Mouse (Mus musculus): Measurements from ENCODE around the gene Dnah1. TPM values are rescaled to one million over a fixed set of nuclear protein-coding genes. Genes with fewer than 3 reads are reported as not detected.

Dnah1 gene
- polyA plus RNA-seq, 1 experiment from 2014 or later, result 0.93 TPM

- H3K9ac ChIP-seq (ENCODE audit: low read length), result peak within 1 kb of the TSS; percentile 58
- no peak within 1 kb of the TSS; a peak in 2 of 4 replicates for H3K27ac ChIP-seq (replicated peaks in 1 of 2; ENCODE audit: control insufficient read depth in 1 of 2, insufficient read depth in 1 of 2, low read depth in 2 of 2, low read length in 2 of 2)
- WGBS, result 78% methylated on average over 2 of the region's 2 CpGs
- H3K4me3 ChIP-seq (ENCODE audit: control insufficient read depth in 1 of 2, insufficient read depth in 1 of 2, low read depth in 1 of 2, low read length in 2 of 2), result no peak within 1 kb of the TSS; a peak in 1 of 4 replicates
- no peak for ATAC-seq (ENCODE audit: insufficient number of reproducible peaks, insufficient read depth, low FRiP score, low read depth)
- H3K4me2 ChIP-seq (ENCODE audit: low read length), result peak within 1 kb of the TSS; percentile 45
- peaks cover 35 to 37% of the 10 kb centered on the region in 2 experiments for H3K4me1 ChIP-seq (ENCODE audit: control insufficient read depth in 2 of 2, insufficient read depth in 2 of 2, low read length in 2 of 2)
- H3K36me3 ChIP-seq (ENCODE audit: control insufficient read depth, insufficient read depth, low read length), result peaks cover 12% of the 10 kb centered on the region
- H3K27me3 ChIP-seq (ENCODE audit: control insufficient read depth, insufficient read depth, low read length), result no peaks in the 10 kb centered on the region
- no peaks in the 10 kb centered on the region for H3K9me3 ChIP-seq (ENCODE audit: control insufficient read depth, low read length)
These were observed 106.8 kb downstream of the Dnah1 start, which contains the start of gene Nisch for GRCm38 (mm10) chr14:31216846-31217245. Gene Nisch (minus strand): TSS chr14:31216946.

GRCm38 (mm10) chr14:31215157-31216002 is 108.3 kb downstream of the Dnah1 start:
- Histone ChIP-seq H3K9ac (ENCODE audit: low read length) (peak overlapping the region; percentile 35; the same call in 1 of the 2 replicates), H3K36me3 (ENCODE audit: control insufficient read depth, insufficient read depth, low read length) (peaks cover 26% of the 10 kb centered on the region), H3K27me3 (ENCODE audit: control insufficient read depth, insufficient read depth, low read length) (no peaks in the 10 kb centered on the region), H3K4me2 (ENCODE audit: low read length) (0 out of 2 replicates have a peak overlapping the region, but pooled peaks have one; percentile 14), H3K4me3 (ENCODE audit: control insufficient read depth in 1 of 2, insufficient read depth in 1 of 2, low read depth in 1 of 2, low read length in 2 of 2) (no peak overlapping the region), H3K27ac (replicated peaks in 1 of 2; ENCODE audit: control insufficient read depth in 1 of 2, insufficient read depth in 1 of 2, low read depth in 2 of 2, low read length in 2 of 2) (no peak overlapping the region; a peak in 1 of 4 replicates), H3K9me3 (ENCODE audit: control insufficient read depth, low read length) (no peaks in the 10 kb centered on the region), H3K4me1 (ENCODE audit: control insufficient read depth in 2 of 2, insufficient read depth in 2 of 2, low read length in 2 of 2) (peaks cover 36 to 44% of the 10 kb centered on the region in 2 experiments)
- ATAC-seq (ENCODE audit: insufficient number of reproducible peaks, insufficient read depth, low FRiP score, low read depth), result 0 out of 2 replicates have a peak, but pooled peaks have one; percentile 2
- 22% methylated on average over 15 of the region's 15 CpGs for WGBS

- H3K9me3 ChIP-seq (ENCODE audit: control insufficient read depth, low read length), result no peaks in the 10 kb centered on the region
- ATAC-seq (ENCODE audit: insufficient number of reproducible peaks, insufficient read depth, low FRiP score, low read depth), result no peak; the same call in 1 of the 2 replicates
- H3K4me3 ChIP-seq (ENCODE audit: control insufficient read depth in 1 of 2, insufficient read depth in 1 of 2, low read depth in 1 of 2, low read length in 2 of 2), result no peak overlapping the region
- H3K27me3 ChIP-seq (ENCODE audit: control insufficient read depth, insufficient read depth, low read length), result no peaks in the 10 kb centered on the region
- WGBS, result 26% methylated on average over 3 of the region's 3 CpGs
- H3K27ac ChIP-seq (replicated peaks in 1 of 2; ENCODE audit: control insufficient read depth in 1 of 2, insufficient read depth in 1 of 2, low read depth in 2 of 2, low read length in 2 of 2), result peak overlapping the region in 1 of 2 experiments; percentile 16; a peak in 2 of 4 replicates
- H3K9ac ChIP-seq (ENCODE audit: low read length), result no peak overlapping the region
- H3K36me3 ChIP-seq (ENCODE audit: control insufficient read depth, insufficient read depth, low read length), result peaks cover 33% of the 10 kb centered on the region
- H3K4me1 ChIP-seq (ENCODE audit: control insufficient read depth in 2 of 2, insufficient read depth in 2 of 2, low read length in 2 of 2), result peaks cover 36 to 44% of the 10 kb centered on the region in 2 experiments
- H3K4me2 ChIP-seq (ENCODE audit: low read length), result no peak overlapping the region
These were observed 109.0 kb downstream of the Dnah1 start for GRCm38 (mm10) chr14:31214684-31215083.

- peaks cover 34% of the 10 kb centered on the region for H3K36me3 ChIP-seq (ENCODE audit: control insufficient read depth, insufficient read depth, low read length)
- 42% methylated on average over 8 of the region's 8 CpGs for WGBS
- no peaks in the 10 kb centered on the region for H3K27me3 ChIP-seq (ENCODE audit: control insufficient read depth, insufficient read depth, low read length)
- no peak overlapping the region for H3K4me2 ChIP-seq (ENCODE audit: low read length)
- peaks cover 36 to 44% of the 10 kb centered on the region in 2 experiments for H3K4me1 ChIP-seq (ENCODE audit: control insufficient read depth in 2 of 2, insufficient read depth in 2 of 2, low read length in 2 of 2)
- no peaks in the 10 kb centered on the region for H3K9me3 ChIP-seq (ENCODE audit: control insufficient read depth, low read length)
- no peak overlapping the region for H3K4me3 ChIP-seq (ENCODE audit: control insufficient read depth in 1 of 2, insufficient read depth in 1 of 2, low read depth in 1 of 2, low read length in 2 of 2)
- peak overlapping the region; percentile 18; the same call in 1 of the 2 replicates for H3K9ac ChIP-seq (ENCODE audit: low read length)
- H3K27ac ChIP-seq (replicated peaks in 1 of 2; ENCODE audit: control insufficient read depth in 1 of 2, insufficient read depth in 1 of 2, low read depth in 2 of 2, low read length in 2 of 2), result peak overlapping the region; percentile 59 to 84
- no peak for ATAC-seq (ENCODE audit: insufficient number of reproducible peaks, insufficient read depth, low FRiP score, low read depth)
These were observed 109.8 kb downstream of the Dnah1 start for GRCm38 (mm10) chr14:31213868-31214267.

- no peak overlapping the region for H3K4me3 ChIP-seq (ENCODE audit: control insufficient read depth in 1 of 2, insufficient read depth in 1 of 2, low read depth in 1 of 2, low read length in 2 of 2)
- H3K36me3 ChIP-seq (ENCODE audit: control insufficient read depth, insufficient read depth, low read length), result peaks cover 34% of the 10 kb centered on the region
- peaks cover 32 to 43% of the 10 kb centered on the region in 2 experiments for H3K4me1 ChIP-seq (ENCODE audit: control insufficient read depth in 2 of 2, insufficient read depth in 2 of 2, low read length in 2 of 2)
- WGBS, result 26% methylated on average over 3 of the region's 3 CpGs
- peak overlapping the region; percentile 95 for H3K9ac ChIP-seq (ENCODE audit: low read length)
- peak overlapping the region; percentile 93; the same call in 1 of the 2 replicates for H3K4me2 ChIP-seq (ENCODE audit: low read length)
- H3K27ac ChIP-seq (replicated peaks in 1 of 2; ENCODE audit: control insufficient read depth in 1 of 2, insufficient read depth in 1 of 2, low read depth in 2 of 2, low read length in 2 of 2), result peak overlapping the region; percentile 59 to 84
- no peaks in the 10 kb centered on the region for H3K27me3 ChIP-seq (ENCODE audit: control insufficient read depth, insufficient read depth, low read length)
- ATAC-seq (ENCODE audit: insufficient number of reproducible peaks, insufficient read depth, low FRiP score, low read depth), result no peak
- H3K9me3 ChIP-seq (ENCODE audit: control insufficient read depth, low read length), result no peaks in the 10 kb centered on the region
These were observed 111.2 kb downstream of the Dnah1 start for GRCm38 (mm10) chr14:31212499-31212898.

GRCm38 (mm10) chr14:31211854-31212253 is 111.8 kb downstream of the Dnah1 start:
- Histone ChIP-seq H3K4me3 (ENCODE audit: control insufficient read depth in 1 of 2, insufficient read depth in 1 of 2, low read depth in 1 of 2, low read length in 2 of 2) (peak overlapping the region; percentile 16 to 91; a peak in 3 of 4 replicates), H3K27ac (replicated peaks in 1 of 2; ENCODE audit: control insufficient read depth in 1 of 2, insufficient read depth in 1 of 2, low read depth in 2 of 2, low read length in 2 of 2) (peak overlapping the region; percentile 59 to 84), H3K9me3 (ENCODE audit: control insufficient read depth, low read length) (no peaks in the 10 kb centered on the region), H3K36me3 (ENCODE audit: control insufficient read depth, insufficient read depth, low read length) (peaks cover 34% of the 10 kb centered on the region), H3K4me1 (ENCODE audit: control insufficient read depth in 2 of 2, insufficient read depth in 2 of 2, low read length in 2 of 2) (peaks cover 36 to 49% of the 10 kb centered on the region in 2 experiments), H3K4me2 (ENCODE audit: low read length) (peak overlapping the region; percentile 93), H3K9ac (ENCODE audit: low read length) (peak overlapping the region; percentile 95), H3K27me3 (ENCODE audit: control insufficient read depth, insufficient read depth, low read length) (no peaks in the 10 kb centered on the region)
- ATAC-seq (ENCODE audit: insufficient number of reproducible peaks, insufficient read depth, low FRiP score, low read depth), result no peak
- 62% methylated on average over 6 of the region's 6 CpGs for WGBS

All from heart, embryonic 14.5 days (tissue).